Mouse (Mus musculus) cerebellum, adult 2 months (tissue): ENCODE measurements around the gene Mfap2.

Experiments used
- CTCF ChIP-seq: fragments of 200-500 bp; IDR thresholded peaks from 2 replicates; pipeline ENCODE4 v1.5.1; 2011; ENCODE audit warnings: low read depth, mild to moderate bottlenecking, control low read depth, low read length, moderate library complexity, borderline replicate concordance; ENCODE audit not compliant: insufficient read depth
- POLR2A ChIP-seq: fragments of 200-500 bp; IDR thresholded peaks from 2 replicates; pipeline ENCODE4 v1.6.1; 2011; ENCODE audit warnings: low read length, control low read depth, borderline replicate concordance; ENCODE audit not compliant: insufficient read depth

DNA sequence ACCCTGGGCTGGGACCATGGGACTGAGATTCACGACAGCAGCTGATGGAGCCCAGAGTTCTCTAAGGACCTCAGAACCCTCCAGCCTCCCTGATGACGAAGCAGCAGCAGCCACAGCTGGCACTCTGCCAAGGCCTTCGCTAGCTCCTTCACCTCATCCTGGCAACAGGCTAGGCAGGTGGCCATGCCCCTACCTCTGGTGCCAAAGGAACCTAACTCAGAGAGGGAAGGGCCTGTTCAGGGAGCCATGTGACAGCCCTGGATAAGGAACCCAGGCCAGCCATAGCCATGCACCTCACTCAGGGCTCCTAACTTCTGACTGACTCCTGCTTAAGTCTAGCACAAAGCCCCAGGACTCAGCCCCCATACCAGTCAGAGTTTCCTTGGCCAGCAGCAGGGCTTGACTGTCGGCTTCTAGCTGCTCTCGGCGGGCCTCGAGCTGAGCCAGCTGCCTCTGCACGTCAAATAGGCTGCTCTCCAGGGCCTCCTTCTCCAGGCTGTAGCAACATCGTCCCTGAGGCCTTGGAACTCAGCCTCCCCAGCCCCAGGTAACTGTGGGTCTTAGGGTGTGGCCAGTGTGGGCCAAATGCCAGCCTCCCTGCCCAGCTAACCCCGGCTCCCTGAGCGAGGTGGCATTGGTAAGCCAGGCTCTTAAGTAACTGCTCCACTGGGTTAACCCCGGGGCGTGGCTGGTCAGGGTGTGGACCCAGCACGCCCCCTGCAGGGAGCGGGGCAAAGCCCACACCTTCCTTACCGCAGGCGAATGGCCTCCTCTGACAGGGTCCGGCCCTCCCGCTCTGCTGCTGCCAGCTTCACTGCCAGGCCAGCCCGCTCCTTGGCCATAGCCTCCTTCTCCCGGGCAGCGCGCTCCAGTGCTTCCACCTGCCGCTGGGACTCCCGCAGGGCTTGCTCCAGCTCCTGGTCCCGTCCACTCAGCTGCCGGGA lies 23.7 kb downstream of the Mfap2 start:
- no peak for TF ChIP-seq CTCF
- no peak for TF ChIP-seq POLR2A
